In genomic region chr1:61233001-61233400, GRCm38 (mm10) we compare ENCODE assay signal across 29 mouse cellular contexts.
DNase-seq lines count a peak whose midpoint lies in the region; ATAC-seq and TF ChIP-seq lines count a peak whose summit lies in the region.
"Had no signal": no experiment of that assay in that cellular context is flagged by ENCODE, and none has a peak within 500 bp of the region (broad histone marks: within the 10 kb centered on the region; RNA-seq: fewer than 3 reads in every experiment).

No protein-coding gene starts in this region.

- peak; percentile 7 for DNase-seq in kidney, adult 9 months
- DNase-seq in adrenal gland, adult 8-10 months: peak; percentile 50
- peak; percentile 38 to 50 for DNase-seq in adrenal gland, postnatal 36 days
- DNase-seq in lung, adult 18-20 months: no peak
- DNase-seq in liver, postnatal 0 days: no peak
- DNase-seq: cerebellum, adult 8-10 months; embryo, embryonic 11 days; gastrocnemius, adult 2 months; gastrocnemius, postnatal 36 days; heart, postnatal 10 days; kidney, adult 11 months; kidney, postnatal 4 days; liver, embryonic 13.5 days; lung, embryonic 14.5 days; lung, postnatal 14 days; midbrain, embryonic 14.5 days; right cerebral cortex, postnatal 25 days; thymus, postnatal 25 days had no signal

- no peak overlapping the region for H3K27ac ChIP-seq in kidney, embryonic 15.5 days
- H3K27ac ChIP-seq in limb, embryonic 12.5 days: peak overlapping the region; percentile 57; the same call in 1 of the 2 replicates
- no peak overlapping the region for H3K27ac ChIP-seq in liver, postnatal 0 days (ENCODE audit: low read depth)
- H3K27ac ChIP-seq: gastrocnemius, adult 2 months; heart, embryonic 13.5 days; hindbrain, embryonic 15.5 days; kidney, postnatal 0 days; liver, embryonic 13.5 days had no signal

- no peaks in the 10 kb centered on the region for H3K27me3 ChIP-seq in kidney, embryonic 15.5 days
- 0 out of 2 replicates have a peak, but pooled peaks cover 5% of the 10 kb centered on the region for H3K27me3 ChIP-seq in limb, embryonic 12.5 days
- no peaks in the 10 kb centered on the region for H3K27me3 ChIP-seq in liver, postnatal 0 days (ENCODE audit: insufficient read depth, low read length)
- H3K27me3 ChIP-seq: CH12.LX; heart, embryonic 13.5 days; hindbrain, embryonic 15.5 days had no signal

- H3K9me3 ChIP-seq in kidney, embryonic 15.5 days (replicated peaks): no peaks in the 10 kb centered on the region
- H3K9me3 ChIP-seq in limb, embryonic 12.5 days: no peaks in the 10 kb centered on the region
- no peaks in the 10 kb centered on the region for H3K9me3 ChIP-seq in liver, postnatal 0 days (ENCODE audit: low read length)
- H3K9me3 ChIP-seq: heart, embryonic 13.5 days; hindbrain, embryonic 10.5 days; hindbrain, embryonic 15.5 days; liver, embryonic 13.5 days had no signal

- no peak for TF ChIP-seq EP300 in liver, postnatal 0 days (IDR thresholded peaks at IDR 0.05; ENCODE audit: low read depth)

- no peak overlapping the region for H3K9ac ChIP-seq in kidney, embryonic 15.5 days
- H3K9ac ChIP-seq in limb, embryonic 12.5 days (replicated peaks): no peak overlapping the region
- H3K9ac ChIP-seq in liver, postnatal 0 days (replicated peaks): no peak overlapping the region
- H3K9ac ChIP-seq: hindbrain, embryonic 15.5 days; liver, embryonic 13.5 days; lung, embryonic 14.5 days had no signal

- peaks cover 17% of the 10 kb centered on the region for H3K4me1 ChIP-seq in kidney, embryonic 15.5 days
- H3K4me1 ChIP-seq in limb, embryonic 12.5 days (replicated peaks): peaks cover 29% of the 10 kb centered on the region
- H3K4me1 ChIP-seq in liver, postnatal 0 days (ENCODE audit: insufficient read depth): no peaks in the 10 kb centered on the region
- H3K4me1 ChIP-seq: liver, embryonic 13.5 days had no signal

- no peak overlapping the region for H3K4me3 ChIP-seq in kidney, embryonic 15.5 days (replicated peaks)
- no peak overlapping the region for H3K4me3 ChIP-seq in limb, embryonic 12.5 days (replicated peaks)
- H3K4me3 ChIP-seq in liver, postnatal 0 days (ENCODE audit: low read depth, low read length): no peak overlapping the region
- H3K4me3 ChIP-seq: erythroblast, embryonic 14.5 days; hindbrain, embryonic 15.5 days; liver, embryonic 13.5 days had no signal

- no peaks in the 10 kb centered on the region for H3K36me3 ChIP-seq in kidney, embryonic 15.5 days
- no peaks in the 10 kb centered on the region for H3K36me3 ChIP-seq in limb, embryonic 12.5 days
- no peaks in the 10 kb centered on the region for H3K36me3 ChIP-seq in liver, postnatal 0 days (replicated peaks; ENCODE audit: insufficient read depth, low read length)
- H3K36me3 ChIP-seq: heart, embryonic 13.5 days; hindbrain, embryonic 10.5 days; hindbrain, embryonic 15.5 days; liver, embryonic 13.5 days had no signal

- ATAC-seq in kidney, embryonic 15.5 days (replicated peaks; ENCODE audit: low FRiP score): no peak
- ATAC-seq in limb, embryonic 12.5 days (ENCODE audit: insufficient number of reproducible peaks, insufficient read depth, low FRiP score, low TSS enrichment, low read depth): no peak
- ATAC-seq in liver, postnatal 0 days: no peak
- ATAC-seq: forebrain, embryonic 16.5 days; inflammation-experienced regulatory T-cells, adult 6 months; Patski had no signal

- WGBS in kidney, embryonic 15.5 days: 59% methylated on average over 1 of the region's 1 CpGs
- WGBS in limb, embryonic 12.5 days: 13% methylated on average over 1 of the region's 1 CpGs
- 74% methylated on average over 1 of the region's 1 CpGs for WGBS in liver, postnatal 0 days (ENCODE audit: insufficient replicate concordance)

- no peak overlapping the region for H3K4me2 ChIP-seq in kidney, embryonic 15.5 days
- peak overlapping the region; percentile 57; the same call in 1 of the 2 replicates for H3K4me2 ChIP-seq in limb, embryonic 12.5 days
- no peak overlapping the region for H3K4me2 ChIP-seq in liver, postnatal 0 days (ENCODE audit: low read depth, low read length)
- H3K4me2 ChIP-seq: liver, embryonic 13.5 days had no signal

- no peak for TF ChIP-seq CTCF in liver, postnatal 0 days (IDR thresholded peaks at IDR 0.05; ENCODE audit: low read depth)

Comparison
In these comparisons a context has a peak if more than half of its experiments do, and no peak if none do; other contexts are left out.
1. DNase-seq: peak in kidney, adult 9 months (single experiment), adrenal gland, adult 8-10 months (single experiment) and adrenal gland, postnatal 36 days (2 of 2); none in lung, adult 18-20 months (0 of 2) and liver, postnatal 0 days (single experiment).